Mouse (Mus musculus) granulocyte monocyte progenitor cell, adult 5-6 weeks (primary cell): Measurements from ENCODE around the gene D5Ertd579e. TPM values are rescaled to one million over a fixed set of nuclear protein-coding genes. Genes with fewer than 3 reads are reported as not detected.
"Not testable (repeated sequence)": the region's sequence is repeated elsewhere in the genome, so short reads cannot be mapped to it uniquely, and the experiment has no call there.

Experiments
- ATAC-seq: replicated peaks from 2 replicates; pipeline ENCODE4 v1.8.0; 2016; ENCODE audit warnings: mild to moderate bottlenecking, moderate TSS enrichment, inconsistent platforms; ENCODE audit not compliant: poor library complexity, severe bottlenecking
- total RNA-seq, 2 experiments: library from RNA; stranded (forward) in 1 of 2; stranded (reverse) in 1 of 2; fragments of 200-712, 200-1000 nt in 1 of 2; fragments of >200 nt in 1 of 2; fragmentation: Nextera tagmentation in 1 of 2; gene quantifications; 2 replicates each; pipeline ENCODE4 v1.2.3; 2014 to 2017

D5Ertd579e gene
- total RNA-seq, 2 experiments from 2014 or later, result 14.2 to 20.5 TPM

DNA sequence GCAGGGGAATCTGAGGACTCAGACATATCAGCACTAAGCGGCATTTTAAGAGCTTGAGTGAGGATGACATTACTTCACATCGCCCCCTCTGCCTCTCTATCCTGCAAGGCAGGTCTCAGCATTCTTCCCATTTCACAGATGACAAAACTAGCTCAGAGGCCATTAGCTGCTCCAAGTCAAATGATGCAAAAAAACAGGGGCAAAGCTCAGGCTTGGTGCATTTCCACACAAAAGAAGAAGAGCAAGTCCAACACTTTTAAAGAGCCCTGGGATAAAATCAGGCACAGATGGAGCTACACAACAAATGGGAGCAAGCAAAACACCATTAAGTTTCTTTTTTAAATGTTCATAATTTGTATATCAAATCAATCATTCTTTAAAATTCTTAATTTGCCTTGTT, 2.2 kb downstream of the D5Ertd579e start:
- ATAC-seq, result no peak

DNA sequence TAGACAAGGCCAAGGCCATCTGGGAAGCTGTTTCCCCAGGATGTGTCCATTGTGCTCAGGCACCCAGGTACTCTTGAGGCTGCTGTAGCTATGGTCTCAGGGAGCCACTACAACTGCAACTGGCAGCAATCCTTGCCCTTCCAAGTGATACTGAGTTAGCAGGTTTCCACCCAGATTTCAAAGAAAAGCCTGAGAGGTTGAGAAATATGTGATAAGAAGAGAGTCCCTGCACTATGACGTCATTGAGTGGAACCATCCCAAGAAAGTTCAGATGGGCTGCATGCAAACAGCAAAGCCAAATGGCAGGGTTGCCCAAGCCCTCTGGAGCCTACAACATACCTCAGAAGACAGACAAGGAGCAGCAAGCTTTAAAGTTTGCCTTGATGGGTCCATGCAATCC, 4.4 kb downstream of the D5Ertd579e start:
- ATAC-seq, result no peak

DNA sequence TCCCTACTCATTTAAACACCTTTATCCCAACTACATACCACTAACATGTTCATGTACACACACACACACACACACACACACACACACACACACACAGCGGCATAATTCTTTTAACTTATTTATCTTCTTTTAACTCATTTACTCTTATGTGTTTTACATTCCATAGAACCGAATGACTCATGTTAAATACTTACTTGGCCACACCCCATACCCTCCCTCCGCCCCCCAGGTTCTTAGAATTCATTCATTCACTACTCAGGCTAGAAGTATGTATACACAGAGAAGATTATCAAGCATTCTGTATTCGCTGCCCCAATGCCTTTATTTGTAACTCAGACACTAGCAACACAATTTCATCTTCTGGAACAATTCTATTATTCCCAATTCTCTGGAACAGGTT, 10.7 kb downstream of the D5Ertd579e start:
- no peak for ATAC-seq

DNA sequence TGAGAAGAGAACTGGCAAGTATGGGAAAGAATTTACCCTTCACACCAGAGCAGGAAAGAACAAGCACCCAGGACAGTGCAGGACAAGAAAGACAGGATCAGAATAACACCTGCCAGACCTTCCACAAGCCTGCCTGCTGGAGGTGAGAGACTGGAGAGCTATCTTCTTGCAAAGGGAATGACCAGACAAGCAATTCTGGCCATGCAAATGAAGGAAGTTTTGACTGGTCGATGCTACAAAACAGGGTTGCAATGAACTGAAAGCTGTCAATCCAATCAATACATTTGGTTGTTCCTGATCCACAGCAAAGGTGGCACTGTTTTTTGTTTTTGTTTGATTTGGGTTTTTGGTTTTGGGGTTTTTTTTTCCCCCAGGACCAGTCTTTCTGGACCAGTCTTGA, 12.2 kb downstream of the D5Ertd579e start:
- no peak for ATAC-seq

DNA sequence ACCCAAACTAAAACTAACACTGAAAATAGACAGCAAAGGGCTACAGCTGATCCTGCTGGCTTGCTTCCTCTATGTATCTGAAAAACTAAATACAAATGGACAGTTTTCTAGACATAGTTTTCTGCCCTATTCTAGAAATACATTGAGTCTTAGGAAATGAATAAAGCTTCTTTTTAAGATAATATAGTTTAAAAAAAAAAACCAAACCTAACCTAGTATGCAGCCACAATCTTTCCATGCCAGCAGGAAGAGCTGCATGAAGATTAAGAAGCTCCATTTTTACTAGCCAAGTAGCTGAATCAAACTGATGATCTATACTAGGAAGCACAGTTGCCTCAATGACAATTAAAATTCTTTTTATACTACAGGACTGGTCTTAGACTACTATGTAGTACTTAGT, 14.6 kb downstream of the D5Ertd579e start:
- ATAC-seq, result no peak

DNA sequence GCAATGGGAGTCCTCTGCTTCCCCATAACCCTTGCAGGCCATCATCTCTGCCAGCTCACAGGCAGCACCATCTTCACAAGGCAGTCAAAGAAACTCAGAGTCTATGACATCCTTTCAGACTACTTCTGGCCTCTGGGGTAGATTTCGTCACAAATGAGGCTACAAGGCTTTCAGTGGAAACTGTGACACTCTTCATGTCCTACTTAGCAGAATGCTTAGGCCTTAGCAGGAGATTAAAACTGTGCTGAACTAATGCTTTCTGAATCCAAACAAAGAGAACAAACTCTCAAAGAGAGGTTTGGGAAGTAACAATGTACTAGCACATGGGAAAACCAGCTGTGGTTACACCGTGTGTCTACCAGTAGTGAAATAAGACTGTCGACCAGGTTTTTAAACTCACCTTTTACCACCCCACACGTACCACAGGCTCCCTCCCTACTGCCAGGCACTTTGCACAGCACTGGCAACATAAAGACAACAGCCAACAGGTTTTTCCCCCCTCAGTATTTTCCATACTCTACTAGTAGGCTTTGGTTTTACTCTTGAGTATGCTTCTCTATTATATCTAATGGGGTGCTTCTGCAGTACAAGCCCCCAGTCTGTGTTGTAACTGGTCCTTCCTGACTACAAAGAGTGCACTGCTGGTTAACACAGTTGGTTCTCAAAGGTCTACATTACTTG, 15.8 kb downstream of the D5Ertd579e start:
- no peak for ATAC-seq

DNA sequence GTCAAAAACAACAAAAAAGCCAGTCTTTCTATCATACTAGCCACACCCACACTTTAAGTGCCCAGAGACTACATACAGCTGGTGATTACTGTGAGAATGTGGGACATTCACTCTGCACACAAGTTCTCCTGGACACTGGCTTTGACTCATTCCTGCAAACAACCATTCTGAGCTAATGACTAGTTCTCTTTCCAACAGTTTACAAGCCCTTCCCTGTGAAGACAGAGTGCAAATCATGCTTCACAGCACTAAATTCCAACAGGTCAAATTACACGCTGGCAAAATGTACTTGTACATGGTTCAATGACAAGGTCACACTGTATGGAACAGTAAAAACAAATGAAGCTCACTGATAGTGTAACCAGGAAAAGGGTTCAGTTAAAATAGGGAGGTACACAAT, 17.0 kb downstream of the D5Ertd579e start:
- ATAC-seq, result no peak

DNA sequence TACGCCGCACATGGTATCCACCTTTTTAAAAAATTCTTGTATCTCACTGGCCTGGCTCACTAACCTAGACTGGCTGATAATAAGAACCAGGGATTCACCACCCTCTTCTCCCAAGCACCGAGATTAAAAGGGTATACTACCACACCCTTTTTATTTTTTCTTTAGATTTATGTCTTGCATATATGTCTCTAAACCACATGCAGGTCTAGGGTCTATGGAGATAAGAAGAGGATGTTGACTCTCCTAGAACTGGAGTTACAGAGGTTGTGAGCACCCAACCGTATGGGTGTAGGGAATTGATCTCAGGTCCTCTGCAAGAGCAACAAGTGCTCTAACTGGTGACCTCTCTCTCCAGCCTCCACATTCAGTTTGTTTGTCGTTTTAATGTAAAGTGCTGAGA, 17.9 kb downstream of the D5Ertd579e start:
- no peak for ATAC-seq

DNA sequence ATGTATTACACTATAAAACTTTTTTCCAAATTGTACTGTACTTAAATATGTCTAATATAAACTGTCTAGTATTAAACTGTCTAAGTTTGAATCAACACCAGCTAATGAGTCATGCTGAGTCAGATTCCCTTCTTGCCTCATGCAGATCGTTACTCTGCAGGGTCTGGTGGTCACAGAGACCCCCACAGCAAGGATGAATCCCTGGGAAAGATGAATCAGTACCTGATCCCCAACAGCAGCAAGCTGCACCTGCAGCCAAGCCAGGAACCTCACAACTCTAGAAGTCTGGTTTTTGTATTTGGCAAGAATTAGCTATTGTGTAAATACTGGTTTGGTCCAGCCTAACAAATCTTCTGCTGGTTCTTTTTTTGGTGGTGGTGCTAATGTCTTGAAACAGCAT, 20.4 kb downstream of the D5Ertd579e start:
- ATAC-seq, result no peak; the same call in 1 of the 2 replicates

DNA sequence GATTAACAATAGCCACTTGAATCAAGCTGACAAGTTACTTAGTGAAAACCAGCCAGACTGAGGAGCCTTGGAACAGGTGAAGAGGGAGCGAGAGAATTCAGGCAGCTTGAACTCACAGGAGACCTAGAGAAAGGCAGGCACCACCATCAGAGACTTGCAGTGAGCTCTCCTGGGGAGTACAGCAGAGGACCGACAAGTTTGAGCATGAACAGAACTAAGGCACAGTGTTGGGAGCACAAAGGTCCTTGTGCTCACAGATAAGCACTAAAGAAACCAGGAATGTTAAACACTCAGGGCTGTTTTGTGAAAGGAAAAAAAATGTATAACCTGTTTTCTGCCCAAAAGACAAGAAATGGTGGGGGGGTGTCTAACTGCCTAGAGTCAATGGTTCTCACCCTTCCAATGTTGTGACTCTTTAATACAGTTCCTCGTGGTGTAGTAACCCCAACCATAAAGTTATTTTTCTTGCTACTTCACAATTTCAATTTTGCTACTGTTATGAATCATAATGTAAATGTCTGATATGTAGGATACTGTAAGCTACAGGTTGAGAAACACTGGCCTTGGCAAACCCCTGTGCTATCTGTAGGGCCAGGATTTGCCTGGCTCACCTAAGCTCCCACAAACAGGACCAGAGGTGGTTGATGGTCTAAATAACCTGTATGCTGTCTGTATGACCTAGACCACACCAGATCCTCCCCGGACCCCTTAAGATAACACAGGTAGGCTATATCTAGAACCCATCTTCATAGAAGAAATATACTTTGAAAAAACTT, 21.0 kb downstream of the D5Ertd579e start:
- no peak for ATAC-seq

DNA sequence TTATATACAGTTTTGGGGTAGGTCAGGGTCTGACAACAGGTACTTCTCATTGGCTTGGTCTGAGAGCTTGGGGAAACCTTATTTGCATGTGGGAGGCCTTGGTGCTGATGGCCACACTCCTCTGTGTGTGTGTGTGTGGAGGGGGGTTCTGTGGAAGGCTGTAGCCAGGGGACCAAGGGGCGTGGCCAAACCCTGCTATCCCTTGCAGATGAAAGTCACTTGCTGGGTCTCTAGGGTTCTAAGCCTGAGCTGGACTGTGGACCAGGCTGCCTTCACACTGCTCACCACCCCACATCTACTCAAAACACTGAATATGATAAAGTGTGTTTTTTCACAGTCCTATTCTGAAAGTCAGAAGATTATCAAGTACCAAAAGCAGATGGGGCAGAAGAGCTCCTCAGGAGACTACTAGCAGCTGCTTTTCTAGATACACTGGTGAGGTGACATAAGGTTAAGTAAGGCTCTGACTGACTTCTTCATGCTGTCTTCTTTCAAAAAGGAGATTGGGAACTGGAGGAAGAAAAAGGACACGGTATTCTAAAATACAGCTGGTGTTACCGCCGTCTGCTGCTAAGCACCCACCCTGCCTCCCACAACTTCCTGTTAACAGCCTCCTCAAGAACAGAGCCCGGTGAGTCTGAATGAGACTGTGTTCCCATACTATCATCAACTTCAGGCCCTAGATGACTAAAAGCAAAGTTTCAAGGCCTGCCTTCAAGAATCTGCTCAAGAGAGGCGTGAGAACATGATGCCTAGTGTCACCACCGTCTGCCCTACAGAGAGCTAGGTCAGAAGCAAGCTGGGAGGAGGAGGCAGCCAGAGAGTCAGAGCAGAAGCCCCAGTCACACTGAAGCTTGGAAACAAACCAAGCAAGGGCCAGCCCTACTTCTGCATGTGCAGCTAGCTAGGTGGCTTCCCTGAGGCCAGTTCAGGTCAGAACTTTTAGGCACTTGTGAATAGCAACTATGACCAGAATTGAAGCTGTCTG, 26.5 kb downstream of the D5Ertd579e start:
- ATAC-seq, result peak; percentile 64; the same call in 1 of the 2 replicates

DNA sequence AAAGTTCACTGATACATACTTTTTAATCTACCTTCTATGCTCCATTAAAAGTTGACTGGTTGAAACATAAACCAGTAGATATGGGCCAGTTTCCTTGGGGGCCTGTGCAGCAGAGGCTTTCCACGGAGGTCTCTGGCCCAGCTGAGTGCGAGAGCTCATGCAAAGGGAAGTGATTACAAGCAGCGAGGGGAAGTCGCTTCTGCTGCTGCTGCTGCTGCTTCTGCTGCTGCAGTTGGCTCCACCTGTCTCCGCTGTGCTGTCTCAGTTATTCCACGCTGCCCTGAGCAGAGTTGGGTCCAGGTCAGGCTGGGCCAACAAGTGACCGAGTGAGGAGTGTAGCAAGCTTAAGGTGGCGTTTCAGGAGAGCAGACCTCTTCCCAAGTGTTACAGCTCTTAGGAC, 27.3 kb downstream of the D5Ertd579e start:
- ATAC-seq, result peak; percentile 82

DNA sequence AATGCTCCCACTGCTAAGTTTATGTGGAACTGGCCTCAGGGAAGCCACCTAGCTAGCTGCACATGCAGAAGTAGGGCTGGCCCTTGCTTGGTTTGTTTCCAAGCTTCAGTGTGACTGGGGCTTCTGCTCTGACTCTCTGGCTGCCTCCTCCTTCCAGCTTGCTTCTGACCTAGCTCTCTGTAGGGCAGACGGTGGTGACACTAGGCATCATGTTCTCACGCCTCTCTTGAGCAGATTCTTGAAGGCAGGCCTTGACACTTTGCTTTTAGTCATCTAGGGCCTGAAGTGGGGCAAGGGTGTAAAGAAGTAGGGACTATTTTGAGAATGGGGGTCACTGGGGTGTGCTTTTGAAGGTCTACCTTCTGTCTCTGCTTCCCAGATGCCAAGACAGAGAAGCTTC, 27.8 kb downstream of the D5Ertd579e start:
- ATAC-seq, result not testable (repeated sequence)

DNA sequence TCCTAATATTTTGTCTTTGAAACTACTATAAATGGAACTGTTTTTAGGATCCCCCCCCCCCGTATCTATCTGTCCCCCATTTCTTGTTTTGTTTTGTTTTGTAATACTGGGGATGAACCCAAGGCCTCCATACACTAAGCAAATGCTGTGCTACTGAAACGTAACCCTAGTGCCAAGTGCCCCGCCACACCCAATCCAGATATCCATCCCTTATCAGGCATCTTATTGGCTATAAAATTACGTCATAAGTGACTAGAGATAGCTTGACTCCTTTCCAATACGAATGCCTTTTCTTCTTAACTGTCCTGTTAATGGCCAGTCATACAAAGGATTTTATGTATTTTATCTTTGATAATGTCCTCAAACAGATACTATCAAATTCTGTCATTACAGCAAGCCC, 28.7 kb downstream of the D5Ertd579e start:
- no peak for ATAC-seq

DNA sequence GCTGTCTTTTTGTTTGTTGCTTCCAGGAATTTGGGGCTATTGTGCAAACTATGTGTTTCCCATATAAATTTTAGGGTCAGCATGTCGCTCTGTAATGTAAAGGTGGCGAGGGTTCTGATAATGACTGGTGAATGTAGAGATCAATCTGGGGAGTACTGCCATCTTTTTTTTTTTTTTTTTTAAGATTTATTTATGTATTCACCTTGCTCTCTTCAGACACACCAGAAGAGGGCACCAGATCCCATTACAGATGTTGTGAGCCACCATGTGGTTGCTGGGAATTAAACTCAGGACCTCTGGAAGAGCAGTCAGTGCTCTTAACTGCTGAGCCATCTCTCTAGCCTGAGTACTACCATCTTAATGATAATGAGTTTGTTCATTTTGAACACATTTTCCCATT, 29.1 kb downstream of the D5Ertd579e start:
- not testable (repeated sequence) for ATAC-seq

DNA sequence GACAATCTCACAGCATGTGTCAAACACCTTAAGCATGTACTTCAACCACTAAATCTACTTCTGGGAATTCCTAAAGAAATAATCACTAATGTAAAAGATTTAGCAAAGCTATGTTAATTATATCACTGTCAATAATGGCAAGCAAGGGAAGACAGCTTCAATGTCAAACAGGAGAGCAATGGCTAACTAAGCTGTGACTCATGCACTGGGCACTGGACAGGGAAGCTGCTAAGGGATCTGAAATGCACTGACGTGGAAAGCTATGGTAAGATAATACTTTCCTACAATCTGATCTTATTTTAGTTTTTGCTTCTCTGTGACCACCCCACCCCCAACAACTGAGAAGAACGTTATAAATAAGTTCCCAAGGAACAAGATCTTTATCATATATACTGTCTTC, 32.5 kb downstream of the D5Ertd579e start:
- no peak for ATAC-seq

DNA sequence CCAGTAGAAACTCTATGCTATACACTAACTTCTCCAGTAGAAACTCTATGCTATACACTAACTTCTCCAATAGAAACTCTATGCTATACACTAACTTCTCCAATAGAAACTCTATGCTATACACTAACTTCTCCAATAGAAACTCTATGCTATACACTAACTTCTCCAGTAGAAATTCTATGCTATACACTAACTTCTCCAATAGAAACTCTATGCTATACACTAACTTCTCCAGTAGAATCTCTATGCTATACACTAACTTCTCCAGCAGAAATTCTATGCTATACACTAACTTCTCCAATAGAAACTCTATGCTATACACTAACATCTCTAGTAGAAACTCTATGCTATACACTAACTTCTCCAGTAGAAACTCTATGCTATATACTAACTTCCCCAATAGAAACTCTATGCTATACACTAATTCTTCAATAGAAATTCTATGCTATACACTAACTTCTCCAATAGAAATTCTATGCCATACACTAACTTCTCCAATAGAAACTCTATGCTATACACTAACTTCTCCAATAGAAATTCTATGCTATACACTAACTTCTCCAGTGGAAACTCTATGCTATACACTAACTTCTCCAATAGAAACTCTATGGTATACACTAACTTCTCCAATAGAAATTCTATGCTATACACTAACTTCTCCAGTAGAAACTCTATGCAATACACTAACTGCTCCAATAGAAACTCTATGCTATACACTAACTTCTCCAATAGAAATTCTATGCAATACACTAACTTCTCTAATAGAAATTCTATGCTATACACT, 34.7 kb downstream of the D5Ertd579e start:
- ATAC-seq, result not testable (repeated sequence)

DNA sequence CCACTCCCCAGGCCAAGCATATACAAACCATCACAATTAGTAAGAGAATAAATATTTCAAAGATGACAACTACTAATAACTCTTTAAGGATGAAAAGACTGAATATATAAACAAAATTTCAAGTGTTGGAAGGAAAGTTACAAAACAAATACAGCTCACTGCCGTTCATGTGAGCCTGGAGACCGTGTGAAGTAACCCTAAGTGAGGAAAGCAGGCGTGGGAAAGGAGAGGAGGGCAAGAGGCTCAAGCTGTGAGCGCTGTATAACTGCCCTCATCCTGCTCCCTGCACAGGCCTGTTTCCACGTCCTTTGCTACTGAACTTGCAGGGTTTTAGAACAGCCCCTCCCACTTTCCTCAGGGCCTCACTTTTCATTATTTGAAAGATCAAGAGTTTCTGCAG, 70.2 kb downstream of the D5Ertd579e start:
- ATAC-seq, result no peak

DNA sequence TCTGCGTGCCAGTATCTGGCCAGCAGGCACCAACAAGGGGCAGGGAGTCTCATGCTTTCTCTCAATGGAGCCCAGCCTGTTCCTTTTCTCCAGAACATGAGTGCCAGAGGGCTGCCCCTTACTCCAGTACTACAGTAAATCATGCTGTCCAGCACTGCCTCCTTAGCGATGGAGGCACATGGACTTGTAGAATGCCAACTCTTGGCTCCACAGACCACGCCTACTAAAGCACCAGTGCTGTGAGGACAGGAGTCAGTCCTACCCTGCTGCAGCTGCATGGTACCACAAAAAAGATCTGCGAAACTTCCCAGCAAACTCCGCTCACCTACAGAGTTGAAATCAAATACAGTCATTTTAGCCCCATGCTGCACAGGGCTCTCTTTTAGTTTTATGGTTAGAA, 72.2 kb downstream of the D5Ertd579e start:
- no peak for ATAC-seq

DNA sequence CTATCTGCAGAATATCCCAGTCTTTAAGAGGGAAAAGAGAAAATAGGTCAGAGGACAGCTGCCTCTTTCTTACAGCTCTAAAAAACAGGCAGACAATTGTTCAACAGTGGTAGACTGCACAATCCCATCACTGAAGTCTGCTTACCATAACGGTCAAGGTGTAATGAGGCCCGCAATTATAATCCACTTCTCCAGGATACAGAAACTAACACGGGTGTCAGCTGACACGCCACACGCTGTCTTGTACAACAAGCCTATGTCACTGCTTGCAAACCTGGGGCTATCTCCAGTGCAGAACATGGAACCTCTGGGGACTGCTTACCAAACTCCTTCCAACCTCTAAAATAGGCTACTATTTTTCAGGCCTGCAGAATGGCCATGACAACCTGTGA, 74.8 kb downstream of the D5Ertd579e start:
- ATAC-seq, result no peak
